Mouse (Mus musculus) hindbrain, postnatal 0 days (tissue): ENCODE measurements around the gene Dennd1a. TPM values are rescaled to one million over a fixed set of nuclear protein-coding genes. Genes with fewer than 3 reads are reported as not detected.
A peak's percentile ranks its signal among the peaks of the same experiment; 100 is the strongest.

ENCODE experiments used
- ATAC-seq: fragments of 200-750 bp; cut with Nextera tagmentation; 2 replicates; pipeline ENCODE4 v1.8.0; 2017; ENCODE audit warnings: mild to moderate bottlenecking, moderate TSS enrichment, moderate library complexity
- DNase-seq: peaks from one replicate; pipeline ENCODE4 v3.0.0-alpha.2; 2015; ENCODE audit warnings: low spot score
- H3K27ac ChIP-seq: fragments of 300-500 bp; sonication (generic); 2 replicates; pipeline ENCODE4 v1.5.1; 2014; ENCODE audit warnings: mild to moderate bottlenecking
- H3K27me3 ChIP-seq: fragments of 300-500 bp; sonication (generic); 2 replicates; pipeline ENCODE4 v1.6.1; 2014; ENCODE audit warnings: low read length, mixed read lengths; ENCODE audit not compliant: insufficient read depth
- H3K36me3 ChIP-seq: fragments of 300-500 bp; sonication (generic); 2 replicates; pipeline ENCODE4 v1.6.1; 2014; ENCODE audit warnings: low read length, mixed read lengths; ENCODE audit not compliant: insufficient read depth
- H3K4me1 ChIP-seq: fragments of 300-500 bp; sonication (generic); 2 replicates; pipeline ENCODE4 v1.6.1; 2014; ENCODE audit warnings: antibody characterized with exemption, low read length, mixed read lengths; ENCODE audit not compliant: insufficient read depth
- H3K4me2 ChIP-seq: fragments of 300-500 bp; sonication (generic); 2 replicates; pipeline ENCODE4 v1.6.1; 2014; ENCODE audit warnings: low read depth, mild to moderate bottlenecking, low read length, moderate library complexity, mixed read lengths
- H3K4me3 ChIP-seq: fragments of 300-500 bp; sonication (generic); 2 replicates; pipeline ENCODE4 v1.5.1; 2014; ENCODE audit warnings: low read length
- H3K9ac ChIP-seq: fragments of 300-500 bp; sonication (generic); replicated peaks from 2 replicates; pipeline ENCODE4 v1.6.1; 2014; ENCODE audit warnings: mild to moderate bottlenecking, low read length, moderate library complexity, mixed read lengths
- H3K9me3 ChIP-seq: fragments of 300-500 bp; sonication (generic); 2 replicates; pipeline ENCODE4 v1.6.1; 2016; ENCODE audit warnings: low read length, mixed read lengths
- CTCF ChIP-seq: IDR thresholded peaks from 2 replicates; pipeline ENCODE4 v1.5.1; 2016; ENCODE audit warnings: antibody characterized with exemption, control low read depth, low read depth
- WGBS: fragments of 180-500 bp; shearing (Covaris S2); extraction: QIAGEN DNeasy Blood & Tissue Kit; methylation state at CpG from one replicate; pipeline ENCODE4 v1.1.7; 2014; 5-methylcytosine and 5-hydroxymethylcytosine counted together
- polyA plus RNA-seq: library from polyadenylated mRNA; unstranded; fragments of >200 nt; fragmentation: Nextera tagmentation; extraction: Ambion mirVana; gene quantifications from 2 replicates; pipeline ENCODE4 v1.2.1, GENCODE M21; 2015
- total RNA-seq: library from RNA; depleted of rRNA; stranded (reverse); fragments of >200 nt; gene quantifications from 2 replicates; pipeline ENCODE4 v1.2.3, GENCODE M21; 2014

Dennd1a gene
- total and polyA plus RNA-seq, 2 experiments from 2014 or later: 14.4 to 51.9 TPM

GRCm38 (mm10) chr2:37763638-37764037, 523.6 kb downstream of the Dennd1a start:
- 25% methylated on average over 3 of the region's 3 CpGs for WGBS
- no peak for ATAC-seq

GRCm38 (mm10) chr2:37760633-37761032, 526.6 kb downstream of the Dennd1a start:
- no peak for ATAC-seq
- no peak for TF ChIP-seq CTCF
- peaks cover 10% of the 10 kb centered on the region for H3K4me1 ChIP-seq

More at GRCm38 (mm10) chr2:37763638-37764037, 523.6 kb downstream of the Dennd1a start:
- no peaks in the 10 kb centered on the region for H3K9me3 ChIP-seq
- H3K4me1 ChIP-seq: peaks cover 29% of the 10 kb centered on the region
- no peak overlapping the region for H3K4me3 ChIP-seq
- no peaks in the 10 kb centered on the region for H3K36me3 ChIP-seq
- H3K4me2 ChIP-seq: no peak overlapping the region
- no peak for DNase-seq
- H3K27me3 ChIP-seq: no peaks in the 10 kb centered on the region
- no peak overlapping the region for H3K9ac ChIP-seq
- H3K27ac ChIP-seq: no peak overlapping the region
- TF ChIP-seq CTCF: no peak

GRCm38 (mm10) chr2:37758343-37759015, 528.7 kb downstream of the Dennd1a start:
- no peaks in the 10 kb centered on the region for H3K36me3 ChIP-seq
- no peaks in the 10 kb centered on the region for H3K9me3 ChIP-seq
- H3K4me3 ChIP-seq: no peak overlapping the region
- 12% methylated on average over 21 of the region's 21 CpGs for WGBS
- H3K4me2 ChIP-seq: no peak overlapping the region
- no peaks in the 10 kb centered on the region for H3K27me3 ChIP-seq
- DNase-seq: no peak
- no peaks in the 10 kb centered on the region for H3K4me1 ChIP-seq
- peak overlapping the region; percentile 22; the same call in 1 of the 2 replicates for H3K27ac ChIP-seq
- ATAC-seq: peak; percentile 38; the same call in 1 of the 2 replicates
- no peak overlapping the region; the same call in 1 of the 2 replicates for H3K9ac ChIP-seq
- TF ChIP-seq CTCF: no peak

More at GRCm38 (mm10) chr2:37760633-37761032, 526.6 kb downstream of the Dennd1a start:
- DNase-seq: no peak
- H3K36me3 ChIP-seq: no peaks in the 10 kb centered on the region
- no peak overlapping the region for H3K4me2 ChIP-seq
- no peak overlapping the region for H3K4me3 ChIP-seq
- H3K9ac ChIP-seq: no peak overlapping the region
- H3K27ac ChIP-seq: no peak overlapping the region
- no peaks in the 10 kb centered on the region for H3K27me3 ChIP-seq
- 54% methylated on average over 6 of the region's 6 CpGs for WGBS
- no peaks in the 10 kb centered on the region for H3K9me3 ChIP-seq

GRCm38 (mm10) chr2:37757784-37758183, 529.4 kb downstream of the Dennd1a start:
- Histone ChIP-seq H3K27ac (no peak overlapping the region), H3K4me2 (no peak overlapping the region), H3K36me3 (no peaks in the 10 kb centered on the region), H3K4me1 (no peaks in the 10 kb centered on the region), H3K4me3 (no peak overlapping the region), H3K9me3 (no peaks in the 10 kb centered on the region), H3K27me3 (no peaks in the 10 kb centered on the region), H3K9ac (no peak overlapping the region)
- no peak for TF ChIP-seq CTCF
- ATAC-seq: no peak
- WGBS: 78% methylated on average over 4 of the region's 4 CpGs
- DNase-seq: no peak

GRCm38 (mm10) chr2:37757016-37757415, 530.2 kb downstream of the Dennd1a start:
- TF ChIP-seq CTCF: no peak

GRCm38 (mm10) chr2:37756220-37756930, 530.8 kb downstream of the Dennd1a start:
- ATAC-seq: peak; percentile 52
- H3K4me3 ChIP-seq: no peak overlapping the region

More at GRCm38 (mm10) chr2:37757016-37757415, 530.2 kb downstream of the Dennd1a start:
- Histone ChIP-seq H3K4me1 (no peaks in the 10 kb centered on the region), H3K4me3 (no peak overlapping the region), H3K27me3 (no peaks in the 10 kb centered on the region), H3K9ac (no peak overlapping the region), H3K4me2 (no peak overlapping the region), H3K9me3 (no peaks in the 10 kb centered on the region), H3K27ac (no peak overlapping the region), H3K36me3 (no peaks in the 10 kb centered on the region)
- ATAC-seq (no peak), DNase-seq (no peak)
- WGBS: 85% methylated on average over 5 of the region's 5 CpGs

More at GRCm38 (mm10) chr2:37756220-37756930, 530.8 kb downstream of the Dennd1a start:
- H3K27me3 ChIP-seq: no peaks in the 10 kb centered on the region
- no peaks in the 10 kb centered on the region for H3K36me3 ChIP-seq
- H3K4me2 ChIP-seq: no peak overlapping the region
- H3K27ac ChIP-seq: no peak overlapping the region
- no peaks in the 10 kb centered on the region for H3K9me3 ChIP-seq
- no peak for DNase-seq
- TF ChIP-seq CTCF: no peak
- no peaks in the 10 kb centered on the region for H3K4me1 ChIP-seq
- WGBS: 52% methylated on average over 2 of the region's 2 CpGs
- H3K9ac ChIP-seq: no peak overlapping the region
